Mouse (Mus musculus) urinary bladder, adult 2 months (tissue): ENCODE results near the gene Smarcd3. TPM values are rescaled to one million over a fixed set of nuclear protein-coding genes. Genes with fewer than 3 reads are reported as not detected.
A peak's percentile ranks its signal among the peaks of the same experiment; 100 is the strongest.

ENCODE experiments used
- DNase-seq: peaks from one replicate; pipeline ENCODE4 v3.0.0; 2022; ENCODE audit warnings: low spot score
- polyA plus RNA-seq: library from polyadenylated mRNA; depleted of rRNA; stranded (reverse); fragments of >200 nt; gene quantifications from 2 replicates; pipeline ENCODE4 v1.2.3, GENCODE M21; 2012

The Smarcd3 gene
- polyA plus RNA-seq, 1 experiment: 80.3 TPM

DNA sequence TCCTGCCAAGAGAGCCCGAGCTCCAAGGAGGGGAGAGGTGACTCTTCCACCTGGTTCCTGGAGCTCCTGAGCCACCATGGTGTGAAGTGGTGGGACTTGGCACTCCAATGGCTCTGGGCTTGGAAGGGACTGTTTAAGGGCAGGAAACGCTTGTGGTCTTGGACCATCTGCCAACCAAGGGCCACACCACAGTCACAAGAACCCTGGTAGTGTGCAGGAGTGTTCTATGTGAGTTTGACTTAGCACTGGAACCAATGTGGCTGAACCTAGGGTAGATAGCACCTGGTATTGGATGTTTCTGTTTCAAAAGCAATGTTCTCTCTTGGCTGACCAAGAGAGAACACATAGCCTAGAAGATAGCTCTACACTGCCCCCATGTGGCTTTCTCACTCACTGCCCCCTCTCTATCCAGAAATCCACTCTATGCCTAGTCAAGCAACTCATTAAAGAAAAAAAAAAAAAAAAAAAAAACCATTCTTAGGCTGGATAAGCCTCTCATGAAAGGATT lies 26.9 kb downstream of the Smarcd3 start:
- no peak for DNase-seq

DNA sequence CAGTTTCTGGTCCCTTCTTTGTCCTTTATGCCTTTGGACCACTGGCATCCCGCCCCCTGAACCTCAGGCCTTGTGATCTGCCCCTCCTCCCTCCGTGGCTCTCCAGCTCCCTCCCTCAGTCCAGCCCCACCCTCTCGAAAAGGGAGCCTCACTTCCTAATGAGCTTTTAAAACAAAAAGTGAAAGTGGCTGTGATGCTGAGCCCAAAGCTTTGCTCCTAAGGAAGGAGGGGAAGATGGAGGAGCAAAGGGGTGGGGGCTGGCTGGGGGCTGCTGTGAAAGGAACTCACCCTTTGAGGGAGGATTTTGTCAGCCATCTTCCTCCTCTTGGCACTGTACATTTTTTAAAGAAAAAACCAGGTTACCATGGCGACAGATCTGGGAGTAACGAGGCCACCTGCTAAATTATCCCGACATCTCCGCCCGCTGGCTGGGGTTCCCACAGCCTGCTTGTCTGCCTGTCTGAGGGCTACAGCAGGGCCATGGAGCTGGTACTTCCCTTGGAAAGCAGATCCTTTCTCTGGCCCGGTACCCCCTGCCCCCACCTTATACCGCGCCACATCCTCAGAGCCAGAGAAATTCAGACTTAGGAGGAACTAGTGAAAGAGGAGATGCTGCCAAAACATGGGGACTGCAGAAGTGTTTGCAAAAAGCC lies 27.6 kb downstream of the Smarcd3 start:
- DNase-seq: no peak

DNA sequence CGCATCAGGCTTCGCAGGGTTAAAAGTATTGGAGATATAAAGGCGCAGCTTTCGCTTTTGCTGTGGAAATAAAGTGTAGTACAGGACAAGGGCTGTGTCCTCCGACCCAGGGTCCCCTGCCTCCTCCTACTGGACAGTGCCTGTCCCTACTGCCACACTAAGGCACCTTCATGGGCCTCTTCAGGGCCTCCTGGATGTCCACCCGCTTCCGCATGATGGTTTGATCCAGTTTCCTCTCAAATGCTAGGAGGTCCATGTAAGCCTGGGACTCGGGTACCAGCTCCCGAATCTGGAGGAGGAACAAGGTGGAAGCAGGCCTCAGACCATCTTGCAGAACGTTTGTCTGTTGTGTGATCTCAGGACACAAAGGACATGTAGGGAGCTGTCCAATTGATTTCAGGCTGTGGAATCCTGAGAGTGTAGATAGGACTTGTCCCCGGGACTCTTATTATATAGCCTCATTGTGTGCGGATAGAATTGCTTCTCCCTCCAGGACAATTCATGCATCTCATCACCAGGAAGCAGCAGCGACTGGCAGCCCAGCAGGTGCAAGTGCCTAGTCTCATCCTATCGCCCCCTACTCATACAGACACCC lies 28.3 kb downstream of the Smarcd3 start:
- DNase-seq: no peak

DNA sequence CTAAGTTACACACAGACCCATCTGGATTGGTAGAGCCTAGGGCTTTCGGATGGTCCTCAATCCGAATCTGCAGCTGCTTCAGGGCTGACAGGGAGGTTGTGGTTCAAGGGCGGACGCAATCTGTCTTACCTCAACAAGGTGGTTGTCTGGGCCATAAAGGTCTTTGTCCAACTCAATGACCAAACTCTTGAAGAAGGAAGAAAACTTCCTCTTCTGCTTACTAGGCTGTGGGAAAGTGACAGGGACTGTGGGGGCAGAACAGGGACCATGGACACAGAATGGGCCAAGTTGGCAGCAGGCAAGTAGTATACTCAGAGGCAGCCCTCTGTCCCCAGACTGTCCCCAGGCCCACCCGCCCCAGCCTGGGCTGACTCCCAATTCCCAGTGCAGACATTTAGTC lies 28.9 kb downstream of the Smarcd3 start:
- no peak for DNase-seq

DNA sequence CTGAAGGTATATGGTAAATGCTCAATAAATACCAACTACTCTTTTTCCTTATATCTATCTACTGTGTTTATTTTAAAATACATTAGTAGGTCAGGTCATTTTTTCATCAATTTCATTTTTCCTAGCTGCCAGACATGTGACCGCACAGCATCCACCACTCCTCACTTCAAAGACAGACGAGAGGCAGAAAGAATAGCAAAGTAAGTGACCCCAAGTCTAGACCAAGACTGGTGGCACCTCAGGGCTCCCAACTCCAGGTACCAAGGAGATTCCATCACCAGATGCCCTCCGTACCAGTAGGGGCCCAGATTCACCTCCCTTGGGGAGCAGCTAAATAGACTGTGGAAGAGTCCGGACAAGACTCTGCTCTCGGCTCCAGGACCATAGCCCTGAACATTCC lies 29.9 kb downstream of the Smarcd3 start:
- no peak for DNase-seq

DNA sequence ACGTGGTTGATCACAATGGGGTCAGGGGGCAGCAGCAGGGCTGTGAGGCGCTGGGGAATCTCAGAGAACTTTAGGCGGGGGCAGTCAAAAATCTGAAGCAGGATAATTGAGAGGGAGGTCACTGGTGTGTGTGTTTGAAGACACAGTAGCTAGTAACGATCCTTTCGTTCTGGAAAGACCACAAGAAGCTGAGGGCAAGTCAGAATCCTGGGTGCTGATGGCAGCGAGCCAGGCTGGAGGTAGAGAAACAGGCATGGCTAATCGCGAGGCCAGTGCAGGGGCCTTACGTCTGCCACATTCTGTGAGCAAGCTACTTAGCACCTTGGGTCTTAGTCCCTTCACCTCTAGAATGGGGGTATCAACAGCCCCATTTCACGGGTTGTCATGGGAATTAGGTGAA lies 30.3 kb downstream of the Smarcd3 start:
- DNase-seq: no peak

DNA sequence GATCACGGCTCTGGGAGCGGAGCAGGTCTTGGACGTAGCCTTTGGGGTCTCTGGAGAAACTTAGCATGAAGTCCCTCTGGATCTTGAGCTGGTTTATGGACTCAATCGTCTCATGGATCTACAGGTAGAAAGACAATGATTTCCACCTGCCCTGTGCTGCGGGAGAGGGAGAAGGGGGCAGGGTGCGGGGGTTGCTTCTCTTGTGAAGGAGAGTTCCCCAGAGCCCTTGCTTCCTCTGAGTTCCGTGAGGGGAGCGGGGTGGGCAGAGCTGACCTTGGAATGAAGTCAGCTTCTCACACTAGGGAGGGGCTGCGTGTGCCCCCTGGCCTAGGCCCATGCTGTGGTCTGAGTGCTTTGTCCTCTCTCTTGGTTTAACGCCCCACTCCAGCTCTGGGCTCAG lies 31.0 kb downstream of the Smarcd3 start:
- no peak for DNase-seq

DNA sequence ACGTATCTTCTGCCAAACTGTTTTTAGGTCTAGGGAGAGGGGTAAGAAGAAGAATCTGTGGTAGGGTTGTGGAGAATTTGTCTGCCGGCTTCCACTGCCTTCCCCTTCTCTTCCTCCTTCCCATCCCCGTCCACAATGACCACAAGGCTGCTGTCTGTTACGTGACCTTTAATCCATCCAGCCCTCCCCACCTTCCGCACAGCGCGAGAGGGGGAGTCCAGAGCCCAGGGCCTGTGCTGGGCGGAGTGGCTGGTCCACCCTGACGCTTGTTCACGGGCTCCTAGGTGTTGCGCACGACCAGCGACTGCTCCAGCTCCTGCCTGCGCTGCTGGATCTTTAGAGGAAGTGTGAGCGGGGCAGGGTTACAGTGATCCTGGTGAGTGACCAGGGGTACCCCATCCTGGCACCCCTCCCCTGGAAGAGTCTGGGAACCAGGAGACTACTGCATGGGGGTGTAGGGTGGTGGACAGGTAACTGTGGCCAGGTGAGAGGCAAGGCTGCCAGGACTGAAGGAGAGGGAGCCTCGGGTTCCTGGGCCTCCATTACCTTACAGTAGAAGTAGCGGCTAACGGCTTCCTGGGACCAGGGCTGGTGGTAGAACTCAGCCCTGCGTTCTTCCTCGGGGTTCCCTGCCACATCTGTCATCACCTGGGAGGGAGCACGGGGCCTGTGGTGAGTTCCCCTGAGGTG lies 31.6 kb downstream of the Smarcd3 start:
- DNase-seq: no peak

DNA sequence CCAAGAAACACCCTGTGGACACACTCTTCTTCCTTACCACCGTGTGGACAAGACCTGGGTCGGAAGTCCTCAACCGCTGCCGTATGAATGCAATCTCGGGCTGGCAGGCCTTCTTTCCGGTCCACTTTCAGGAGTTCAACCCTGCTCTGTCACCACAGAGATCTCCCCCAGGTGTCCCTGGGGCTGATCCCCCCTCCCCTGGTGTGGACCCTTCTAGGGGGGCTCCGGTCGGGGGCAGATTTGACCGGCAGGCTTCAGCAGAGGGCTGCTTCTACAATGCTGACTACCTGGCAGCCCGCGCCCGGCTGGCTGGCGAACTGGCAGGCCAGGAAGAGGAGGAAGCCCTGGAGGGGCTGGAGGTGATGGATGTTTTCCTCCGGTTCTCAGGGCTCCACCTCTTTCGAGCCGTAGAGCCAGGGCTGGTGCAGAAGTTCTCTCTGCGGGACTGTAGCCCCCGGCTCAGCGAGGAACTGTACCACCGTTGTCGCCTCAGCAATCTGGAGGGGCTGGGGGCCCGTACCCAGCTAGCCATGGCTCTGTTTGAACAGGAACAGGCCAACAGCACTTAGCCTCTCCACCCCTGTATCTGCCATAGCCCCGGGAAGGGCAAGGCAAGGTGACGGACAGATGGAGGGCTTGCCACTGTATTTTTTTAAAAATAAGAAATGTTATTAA lies 32.3 kb downstream of the Smarcd3 start:
- no peak for DNase-seq

DNA sequence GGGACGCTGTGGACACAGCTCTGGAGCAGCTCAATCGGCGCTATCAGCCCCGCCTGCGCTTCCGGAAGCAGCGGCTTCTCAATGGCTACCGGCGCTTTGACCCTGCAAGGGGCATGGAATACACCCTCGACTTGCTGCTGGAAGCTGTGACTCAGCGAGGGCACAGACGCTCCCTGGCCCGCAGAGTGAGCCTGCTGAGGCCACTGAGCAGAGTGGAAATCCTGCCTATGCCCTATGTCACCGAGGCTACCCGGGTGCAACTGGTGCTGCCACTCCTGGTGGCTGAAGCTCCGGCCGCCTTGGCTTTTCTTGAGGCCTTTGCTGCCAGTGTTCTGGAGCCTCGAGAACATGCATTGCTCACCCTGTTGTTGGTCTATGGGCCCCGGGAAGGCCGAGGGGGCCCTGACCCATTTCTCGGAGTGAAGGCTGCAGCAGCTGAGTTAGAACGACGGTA lies 32.9 kb downstream of the Smarcd3 start:
- DNase-seq: no peak

DNA sequence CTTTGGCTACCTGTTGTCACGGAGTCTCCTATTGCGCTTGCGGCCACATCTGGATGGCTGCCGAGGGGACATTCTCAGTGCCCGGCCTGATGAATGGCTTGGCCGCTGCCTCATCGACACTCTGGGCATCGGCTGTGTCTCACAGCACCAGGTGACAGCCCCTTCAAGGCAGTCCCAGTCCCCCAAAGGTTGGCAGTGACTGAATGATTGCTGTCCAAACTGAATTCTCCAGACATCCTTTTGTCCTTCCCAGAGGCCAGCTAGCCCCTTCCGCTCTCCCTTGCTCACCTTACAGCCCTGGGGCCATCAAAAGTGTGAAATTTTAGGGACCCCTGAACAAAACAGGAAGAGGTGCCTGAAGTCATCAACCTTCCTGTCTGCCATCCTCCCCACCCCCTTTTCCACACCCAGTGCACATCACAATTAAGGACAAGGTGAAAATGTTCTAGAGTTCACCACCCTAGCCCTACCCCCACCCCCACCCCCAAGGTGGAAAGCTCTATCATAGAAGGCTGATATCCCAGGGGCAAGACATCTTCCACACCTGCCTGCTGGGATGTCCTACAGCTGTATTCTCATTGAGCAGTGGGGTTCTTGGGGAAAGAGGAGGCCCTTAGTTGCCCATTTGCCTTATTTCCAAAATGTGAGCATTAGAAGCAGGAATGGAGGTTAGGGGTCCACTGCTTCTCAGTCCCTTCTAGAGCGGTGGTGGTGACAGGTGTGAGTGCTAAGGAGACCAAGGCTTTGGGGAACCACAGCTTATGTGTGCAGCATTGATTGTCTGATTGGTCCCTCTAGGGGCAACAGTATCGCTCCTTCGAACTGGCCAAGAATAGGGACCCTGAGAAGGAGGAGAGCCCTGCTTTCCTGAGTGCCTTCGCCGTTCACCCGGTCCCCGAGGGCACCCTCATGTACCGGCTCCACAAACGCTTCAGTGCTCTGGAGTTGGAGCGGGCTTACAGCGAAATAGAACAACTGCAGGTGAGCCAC lies 34.4 kb downstream of the Smarcd3 start:
- no peak for DNase-seq

DNA sequence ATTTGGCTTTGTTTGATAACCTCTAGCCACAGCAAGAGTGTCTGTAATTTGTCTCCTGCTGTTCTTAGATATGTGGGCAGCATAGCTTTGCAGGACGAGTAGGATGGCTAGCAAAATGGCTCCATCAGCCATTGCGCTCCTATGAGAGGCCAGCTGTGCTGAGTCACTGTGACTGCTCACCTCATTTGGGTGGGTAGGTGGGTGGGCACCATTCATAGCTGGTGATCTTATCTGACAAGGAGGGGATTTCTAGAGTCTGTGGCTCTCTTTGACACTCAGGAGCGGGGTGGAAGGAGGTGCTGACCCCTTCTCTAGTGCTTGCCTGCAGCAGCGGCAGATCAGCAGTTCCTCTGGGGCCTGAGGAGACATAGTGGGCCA lies 37.0 kb downstream of the Smarcd3 start:
- DNase-seq: no peak

DNA sequence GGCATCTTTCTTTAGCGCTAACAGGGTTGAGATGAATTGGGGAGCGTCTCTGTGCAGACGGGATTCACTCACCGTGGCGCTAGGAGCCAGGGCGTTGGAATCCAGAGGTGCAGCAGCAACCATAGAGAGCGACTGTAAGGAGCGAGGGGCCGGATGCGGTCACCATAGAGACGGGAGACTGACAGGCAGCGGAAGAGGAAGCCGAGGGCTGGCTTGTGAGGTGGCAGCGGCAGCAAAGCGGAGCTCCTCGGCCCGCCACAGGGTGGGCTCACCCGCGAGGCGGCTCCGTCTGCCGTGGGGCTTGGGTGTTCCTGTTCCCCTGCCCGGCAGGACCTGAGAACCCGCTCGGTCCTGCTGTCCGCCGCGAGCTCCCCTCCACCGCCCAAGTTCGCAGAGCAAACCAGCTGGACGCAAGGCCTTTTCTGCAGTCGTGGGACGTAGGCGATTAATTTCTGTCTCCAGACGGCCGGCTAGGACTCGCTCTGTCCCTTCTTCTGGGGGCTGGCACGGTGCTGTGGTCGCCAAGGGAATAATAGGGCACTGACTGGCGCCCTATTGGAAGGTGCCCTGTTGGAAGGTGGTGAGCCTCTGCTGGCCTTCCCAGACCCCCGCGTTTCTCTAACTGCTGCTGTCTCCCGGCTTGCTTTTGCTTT lies 37.5 kb downstream of the Smarcd3 start, which contains the start of gene Chpf2:
Gene Chpf2 (plus strand): TSS at position 195 of the 653 bp plus-strand sequence.
- peak; percentile 60 for DNase-seq

DNA sequence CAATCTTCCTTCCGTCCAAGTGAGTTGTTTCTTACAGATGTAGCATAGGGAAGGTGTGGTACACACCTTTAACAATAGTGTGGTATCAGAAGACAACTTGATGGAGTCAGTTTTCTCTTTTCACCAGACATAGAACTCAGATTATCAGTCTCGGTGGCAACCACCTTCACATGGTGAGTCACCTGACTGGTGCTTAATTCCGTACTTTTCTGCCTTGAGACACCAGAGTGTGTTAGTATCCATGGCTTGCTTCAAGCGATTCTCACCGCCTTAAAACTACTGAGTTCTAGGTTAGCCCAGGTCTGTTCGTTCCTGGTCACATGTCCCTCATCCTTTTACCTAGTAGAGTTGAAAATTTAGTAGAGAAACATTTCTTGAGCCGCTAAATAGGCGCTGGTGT lies 38.1 kb downstream of the Smarcd3 start:
- no peak for DNase-seq

DNA sequence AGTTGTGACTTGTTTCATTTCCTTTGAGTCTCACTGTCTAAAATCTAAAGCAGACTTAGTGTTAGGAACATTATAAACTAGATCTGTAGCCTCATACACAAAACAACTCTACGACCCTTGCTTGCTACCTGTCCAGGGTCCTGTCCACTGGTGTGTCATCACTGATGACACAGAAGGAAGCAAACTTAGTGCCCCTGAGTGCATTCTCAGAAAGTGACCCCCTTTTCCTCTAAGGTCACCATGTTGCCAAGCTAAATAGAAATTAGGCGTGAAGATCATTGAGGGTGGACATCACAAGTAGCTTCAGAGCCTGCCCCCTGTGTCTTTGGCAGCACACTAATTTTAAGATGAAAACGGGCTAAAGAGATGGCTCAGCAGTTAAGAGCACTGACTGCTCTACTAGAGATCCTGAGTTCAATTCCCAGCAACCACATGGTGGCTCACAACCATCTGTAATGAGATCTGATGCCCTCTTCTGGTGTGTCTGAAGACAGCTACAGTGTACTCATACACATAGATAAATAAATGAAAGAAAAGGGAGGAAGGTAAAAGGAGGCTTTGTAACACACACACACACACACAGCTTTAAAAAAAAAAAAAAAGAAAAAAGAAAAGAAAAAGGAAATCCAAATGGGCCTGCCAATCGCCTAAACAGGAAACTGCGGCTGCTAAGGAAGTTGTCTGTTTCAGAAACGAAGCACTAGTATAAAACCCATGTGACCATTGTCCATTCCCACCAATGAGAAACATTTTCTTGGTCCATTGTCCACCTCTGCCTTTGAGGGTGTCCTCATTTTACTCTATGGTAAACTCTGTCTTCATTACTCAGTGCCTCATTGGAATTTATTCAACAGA lies 45.9 kb downstream of the Smarcd3 start:
- no peak for DNase-seq

DNA sequence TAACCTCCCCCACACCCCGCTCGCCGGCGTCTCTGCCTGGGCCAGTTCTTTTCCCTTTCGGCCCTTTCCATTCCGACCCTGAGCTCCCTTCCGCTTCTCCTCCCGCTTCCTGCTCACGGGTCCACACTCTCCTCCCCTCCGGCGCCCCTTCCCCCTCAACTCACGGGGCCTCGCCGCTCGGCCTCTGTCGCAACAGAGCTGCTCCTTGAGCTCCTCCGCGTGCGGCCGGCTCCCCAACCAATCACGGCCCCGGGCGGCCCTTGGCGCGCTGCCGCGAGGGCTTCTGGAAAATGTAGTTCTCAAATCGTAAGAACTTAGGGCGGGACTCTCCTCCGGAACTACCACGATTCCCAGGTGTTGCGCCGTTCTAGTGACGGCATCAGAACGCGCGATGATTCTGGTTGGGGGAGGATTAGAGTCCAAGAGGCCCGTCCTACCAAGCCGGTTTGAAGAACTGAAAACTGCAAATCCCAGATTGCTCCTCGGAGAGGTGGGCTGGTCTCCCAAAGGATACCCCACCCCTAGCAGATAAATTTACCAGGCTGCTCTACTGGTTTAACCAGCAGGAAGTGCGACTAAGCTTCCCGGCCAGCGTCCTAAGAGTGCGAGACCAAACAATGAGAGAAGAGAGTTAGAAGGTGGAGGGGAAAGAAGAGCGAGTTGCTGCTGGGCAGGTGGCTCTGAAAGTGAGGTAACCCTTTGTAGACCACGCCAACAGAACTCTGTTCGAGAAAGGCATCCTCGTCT lies 46.9 kb downstream of the Smarcd3 start, which contains the start of gene Abcf2:
Gene Abcf2 (minus strand): TSS at position 285 of the 747 bp plus-strand sequence.
- peak; percentile 99 for DNase-seq

DNA sequence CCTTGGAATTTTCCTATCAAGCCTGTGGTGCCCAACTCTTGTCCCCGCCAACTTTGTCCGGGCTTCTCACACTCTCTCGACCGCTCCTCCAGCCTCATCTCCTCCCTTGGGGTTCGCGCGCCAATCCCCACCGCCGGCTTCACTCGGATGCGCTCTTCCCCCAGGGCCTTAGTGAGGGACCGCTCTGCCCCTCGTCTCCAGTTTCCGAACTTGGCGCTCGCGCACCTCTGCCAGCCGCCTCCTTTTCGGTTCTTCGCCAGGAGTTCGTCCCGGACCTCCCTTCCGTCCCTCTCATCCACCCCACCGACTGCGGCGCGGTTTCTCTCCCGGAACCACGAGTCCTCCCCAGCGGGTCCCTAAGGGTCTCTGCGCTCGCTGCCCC lies 47.4 kb downstream of the Smarcd3 start:
- DNase-seq: no peak

DNA sequence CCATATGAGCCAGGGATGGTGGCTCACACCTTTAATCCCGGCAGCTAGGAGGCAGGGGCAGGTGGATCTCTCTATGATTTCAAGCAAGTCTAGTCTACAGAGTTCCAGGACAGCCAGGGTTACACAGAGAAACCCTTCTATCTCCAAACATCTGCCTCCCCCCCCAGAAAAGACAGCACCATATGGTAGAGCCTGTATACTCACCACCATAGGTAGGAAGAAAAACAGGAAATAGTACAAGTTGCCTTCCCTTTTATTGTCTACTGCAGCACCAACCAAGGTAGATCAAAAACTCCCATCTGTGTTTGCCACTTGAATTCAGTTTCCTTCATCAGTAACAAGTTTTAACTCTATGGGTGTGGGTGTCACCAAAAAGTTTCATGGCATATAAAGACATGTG lies 48.3 kb downstream of the Smarcd3 start:
- no peak for DNase-seq

DNA sequence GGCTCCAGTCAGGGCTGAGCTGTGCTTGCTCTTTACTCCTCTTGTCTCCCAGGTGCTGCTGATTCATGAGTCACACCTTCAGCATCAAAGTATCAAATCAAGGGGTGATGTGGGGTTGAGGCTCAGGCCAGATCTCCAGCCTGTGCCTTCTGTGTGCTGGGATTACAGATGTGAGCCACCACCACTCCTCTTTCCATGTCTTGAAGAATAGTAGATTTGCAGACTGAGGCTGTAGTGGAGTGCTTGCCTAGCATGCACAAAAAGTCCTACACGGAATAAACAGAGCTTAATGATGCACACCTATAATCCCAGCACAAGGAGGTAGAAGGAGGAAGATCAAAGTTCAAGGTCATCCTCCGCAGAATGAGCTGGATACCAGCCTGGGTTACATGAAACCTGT lies 67.5 kb downstream of the Smarcd3 start, which contains the start of gene 4931409K22Rik:
Gene 4931409K22Rik (minus strand): TSS at position 101 of the 400 bp plus-strand sequence.
- DNase-seq: no peak
